Mouse (Mus musculus) liver, adult 2 months (tissue): ENCODE measurements at regions not wholly inside any gene's neighbourhood (a gene's known extent, or its start where the extent isn't known, plus 50 kb on each side); places are given as distances from the start of the nearest gene placed in this dataset.

Source experiments
- CTCF ChIP-seq: fragments of 200-500 bp; IDR thresholded peaks from 2 replicates; pipeline ENCODE4 v1.5.1; 2011; ENCODE audit warnings: low read depth, low read length, control low read depth
- POLR2A ChIP-seq: fragments of 200-500 bp; IDR thresholded peaks from 2 replicates; pipeline ENCODE4 v1.6.1; 2011; ENCODE audit warnings: low read length, control low read depth; ENCODE audit not compliant: insufficient read depth; ENCODE audit errors: extremely low read depth

DNA sequence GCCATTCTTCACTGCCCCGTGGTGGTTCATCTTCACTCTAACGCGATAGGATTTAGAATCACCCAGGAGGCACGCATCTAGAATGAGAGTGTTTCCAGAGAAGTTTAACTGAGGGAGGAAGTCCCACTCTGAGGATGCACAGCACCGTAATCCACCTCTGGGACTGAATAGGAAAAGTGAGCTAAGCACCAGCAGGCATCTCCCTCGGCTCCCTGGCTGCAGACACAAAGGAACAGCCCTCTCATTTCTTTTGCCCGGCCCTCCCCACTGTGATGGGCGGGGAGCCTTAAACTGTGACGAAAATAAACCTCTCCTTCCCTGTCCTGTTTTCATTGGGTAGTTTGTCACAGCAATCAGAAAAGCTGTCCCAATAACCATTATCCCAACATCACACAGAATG is 194.1 kb upstream of the Jmjd1c start:
- TF ChIP-seq CTCF (no peak), POLR2A (no peak)
